Mouse (Mus musculus) stomach, embryonic 15.5 days (tissue): ENCODE results near the gene Galnt7. TPM values are rescaled to one million over a fixed set of nuclear protein-coding genes. Genes with fewer than 3 reads are reported as not detected.

Experiments
- ATAC-seq: fragments of 200-750 bp; cut with Nextera tagmentation; 2 replicates; pipeline ENCODE4 v1.8.0; 2017; ENCODE audit warnings: low read depth, moderate number of reproducible peaks, moderate TSS enrichment; ENCODE audit not compliant: insufficient read depth, low FRiP score
- H3K27ac ChIP-seq: fragments of 300-500 bp; sonication (generic); 2 replicates; pipeline ENCODE4 v1.5.1; 2015; ENCODE audit warnings: mild to moderate bottlenecking, inconsistent platforms
- H3K27me3 ChIP-seq: fragments of 300-500 bp; sonication (generic); replicated peaks from 2 replicates; pipeline ENCODE4 v1.6.1; 2015; ENCODE audit warnings: inconsistent platforms
- H3K36me3 ChIP-seq: fragments of 300-500 bp; sonication (generic); 2 replicates; pipeline ENCODE4 v1.6.1; 2015; ENCODE audit warnings: inconsistent platforms
- H3K4me1 ChIP-seq: fragments of 300-500 bp; sonication (generic); 2 replicates; pipeline ENCODE4 v1.6.1; 2015; ENCODE audit warnings: inconsistent platforms
- H3K4me2 ChIP-seq: fragments of 300-500 bp; sonication (generic); 2 replicates; pipeline ENCODE4 v1.6.1; 2015; ENCODE audit warnings: mild to moderate bottlenecking, inconsistent platforms
- H3K4me3 ChIP-seq: fragments of 300-500 bp; sonication (generic); replicated peaks from 2 replicates; pipeline ENCODE4 v1.5.1; 2015; ENCODE audit warnings: inconsistent platforms
- H3K9ac ChIP-seq: fragments of 300-500 bp; sonication (generic); 2 replicates; pipeline ENCODE4 v1.6.1; 2015; ENCODE audit warnings: inconsistent platforms
- H3K9me3 ChIP-seq: fragments of 300-500 bp; sonication (generic); 2 replicates; pipeline ENCODE4 v1.6.1; 2016; ENCODE audit warnings: inconsistent platforms
- WGBS: fragments of 180-500 bp; shearing (Covaris S2); methylation state at CpG from one replicate; pipeline ENCODE4 v1.1.7; 2015; 5-methylcytosine and 5-hydroxymethylcytosine counted together
- polyA plus RNA-seq: library from polyadenylated mRNA; unstranded; fragments of >200 nt; fragmentation: Nextera tagmentation; extraction: Ambion mirVana; gene quantifications from 2 replicates; pipeline ENCODE4 v1.2.1, GENCODE M21; 2015

Galnt7 gene
- polyA plus RNA-seq, 1 experiment from 2014 or later: 32.1 TPM

DNA sequence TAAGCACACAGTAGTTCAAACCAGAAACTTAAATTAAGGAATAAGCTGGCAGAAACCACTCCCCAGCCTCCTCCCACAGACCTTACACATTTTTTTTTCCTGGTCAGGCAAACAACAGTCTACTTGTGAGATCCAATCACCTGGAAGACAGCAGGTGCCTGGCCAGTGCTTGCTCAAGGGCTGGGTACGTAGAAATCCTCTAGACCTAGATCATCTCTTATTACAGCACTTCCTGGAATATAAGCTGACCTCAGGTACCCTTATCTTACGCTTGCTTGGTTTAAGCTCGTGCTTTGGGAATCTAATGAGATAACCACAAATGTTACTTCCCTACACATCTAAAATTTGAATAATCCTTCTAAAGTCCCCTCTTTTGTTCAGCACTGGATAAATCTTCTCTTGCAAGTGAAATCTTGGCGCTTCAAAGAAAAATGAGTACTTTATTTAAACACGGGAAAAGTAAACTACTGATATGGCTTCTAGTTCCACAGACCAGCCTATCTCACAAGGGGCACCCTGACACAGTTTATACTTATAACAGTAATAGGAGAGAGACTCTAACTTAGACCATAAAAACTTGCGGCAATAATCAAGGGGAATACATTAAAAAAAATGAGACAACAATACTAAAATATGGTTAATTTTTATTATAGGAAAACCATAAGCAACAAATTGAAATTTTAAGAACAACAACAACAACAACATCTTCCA, 58.5 kb downstream of the Galnt7 start:
- no peak overlapping the region for H3K4me3 ChIP-seq
- 0 out of 2 replicates have a peak overlapping the region, but pooled peaks have one; percentile 2 for H3K4me2 ChIP-seq
- H3K27ac ChIP-seq: no peak overlapping the region
- WGBS: 42% methylated on average over 6 of the region's 6 CpGs
- H3K36me3 ChIP-seq: no peaks in the 10 kb centered on the region
- peak; percentile 78; the same call in 1 of the 2 replicates for ATAC-seq
- no peaks in the 10 kb centered on the region for H3K9me3 ChIP-seq
- no peaks in the 10 kb centered on the region for H3K27me3 ChIP-seq
- no peaks in the 10 kb centered on the region for H3K4me1 ChIP-seq
- H3K9ac ChIP-seq: no peak overlapping the region

DNA sequence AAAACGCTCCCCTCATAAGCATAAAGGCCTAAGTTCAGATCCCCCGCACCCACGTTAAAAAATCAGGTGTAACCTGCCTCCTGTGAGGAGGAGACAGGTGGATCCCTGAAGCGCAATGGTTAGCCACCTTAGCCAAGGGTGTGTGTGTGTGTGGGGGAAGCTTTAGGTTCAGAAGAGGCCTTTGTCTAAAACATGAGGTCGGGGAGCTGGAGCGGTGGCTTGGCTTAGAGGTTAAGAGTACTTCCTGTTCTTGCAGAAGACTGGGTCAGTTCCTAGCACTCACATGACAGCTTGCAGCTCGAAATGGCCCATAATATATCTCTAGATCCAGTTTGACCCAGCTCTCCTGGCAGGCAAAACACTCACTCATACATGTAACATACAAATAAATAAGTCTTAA, 60.2 kb downstream of the Galnt7 start:
- no peak overlapping the region for H3K9ac ChIP-seq
- no peaks in the 10 kb centered on the region for H3K36me3 ChIP-seq
- 76% methylated on average over 7 of the region's 7 CpGs for WGBS
- ATAC-seq: no peak
- H3K27ac ChIP-seq: no peak overlapping the region
- H3K4me1 ChIP-seq: no peaks in the 10 kb centered on the region
- no peak overlapping the region for H3K4me2 ChIP-seq
- H3K9me3 ChIP-seq: no peaks in the 10 kb centered on the region
- no peaks in the 10 kb centered on the region for H3K27me3 ChIP-seq
- H3K4me3 ChIP-seq: no peak overlapping the region

DNA sequence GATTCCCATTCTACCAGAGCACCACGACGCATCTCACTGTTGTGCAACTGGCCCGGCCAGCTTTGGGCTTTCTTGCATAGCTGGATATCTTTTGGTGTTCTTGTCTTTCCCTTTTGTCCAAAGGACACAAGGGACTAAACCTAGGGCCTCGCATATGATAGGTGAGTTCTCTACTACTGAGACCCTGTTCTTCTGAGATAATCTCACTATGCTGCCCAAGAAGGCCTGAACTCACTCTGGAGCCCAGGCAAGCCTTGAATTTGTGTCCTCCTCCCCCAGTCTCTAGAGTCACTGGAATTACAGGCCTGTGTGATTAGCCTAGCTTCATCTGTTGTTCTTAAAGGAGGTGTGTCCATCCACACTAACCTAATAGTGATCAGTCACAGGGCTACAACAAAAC, 61.2 kb downstream of the Galnt7 start:
- WGBS: 92% methylated on average over 4 of the region's 4 CpGs
- Histone ChIP-seq H3K9ac (no peak overlapping the region), H3K4me1 (no peaks in the 10 kb centered on the region), H3K9me3 (no peaks in the 10 kb centered on the region), H3K36me3 (no peaks in the 10 kb centered on the region), H3K4me2 (no peak overlapping the region), H3K4me3 (no peak overlapping the region), H3K27ac (no peak overlapping the region), H3K27me3 (no peaks in the 10 kb centered on the region)
- no peak for ATAC-seq

- Histone ChIP-seq H3K9ac (no peak overlapping the region), H3K4me2 (no peak overlapping the region), H3K4me1 (no peaks in the 10 kb centered on the region), H3K27me3 (no peaks in the 10 kb centered on the region), H3K4me3 (no peak overlapping the region), H3K36me3 (no peaks in the 10 kb centered on the region), H3K27ac (no peak overlapping the region), H3K9me3 (no peaks in the 10 kb centered on the region)
- 75% methylated on average over 8 of the region's 8 CpGs for WGBS
- ATAC-seq: no peak
These were observed 62.8 kb downstream of the Galnt7 start for GRCm38 (mm10) chr8:57590015-57590414.

- Histone ChIP-seq H3K27ac (no peak overlapping the region), H3K4me3 (no peak overlapping the region), H3K9me3 (no peaks in the 10 kb centered on the region), H3K36me3 (no peaks in the 10 kb centered on the region), H3K27me3 (no peaks in the 10 kb centered on the region), H3K4me1 (no peaks in the 10 kb centered on the region), H3K9ac (no peak overlapping the region), H3K4me2 (no peak overlapping the region)
- ATAC-seq: no peak
- 90% methylated on average over 9 of the region's 9 CpGs for WGBS
These were observed 63.7 kb downstream of the Galnt7 start for GRCm38 (mm10) chr8:57589176-57589575.

DNA sequence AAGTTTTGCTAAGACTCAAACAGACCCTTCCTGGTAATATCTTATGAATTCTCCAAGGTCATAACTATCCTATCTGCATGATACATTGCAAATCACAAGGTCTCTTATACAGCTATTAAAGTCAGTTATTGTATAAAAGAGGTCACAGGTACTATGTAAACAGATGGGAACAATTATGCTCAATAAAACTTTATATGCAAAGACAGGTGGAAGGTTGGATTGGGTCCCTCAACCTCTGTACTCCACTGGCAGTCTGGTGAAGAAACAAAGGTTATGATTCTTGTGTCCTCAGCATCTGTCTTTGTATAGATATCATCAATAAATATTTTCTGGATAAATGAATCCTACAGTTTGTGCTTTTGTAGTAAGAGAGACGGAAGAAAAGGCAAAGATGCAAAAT, 64.2 kb downstream of the Galnt7 start:
- no peak for ATAC-seq

DNA sequence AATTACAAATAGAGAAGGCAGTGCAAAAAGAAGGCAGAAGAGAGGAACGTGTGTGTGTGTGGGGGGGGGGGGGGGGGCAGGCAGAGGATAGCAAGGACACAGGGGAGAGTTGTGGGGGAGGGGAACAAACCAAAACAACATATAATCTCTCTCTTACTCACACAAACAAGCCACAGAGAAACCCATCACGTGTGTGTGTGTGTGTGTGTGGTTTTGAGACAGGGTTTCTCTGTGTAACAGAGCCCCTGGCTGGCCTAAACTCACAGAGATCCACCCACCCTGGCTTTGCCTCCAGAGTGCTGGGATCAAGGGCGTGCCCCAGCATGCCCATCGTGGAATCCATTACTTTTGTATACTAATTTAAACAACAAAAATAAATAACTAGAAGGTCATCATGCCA, 66.2 kb downstream of the Galnt7 start:
- H3K4me3 ChIP-seq: no peak overlapping the region
- no peaks in the 10 kb centered on the region for H3K9me3 ChIP-seq
- H3K27ac ChIP-seq: no peak overlapping the region
- H3K9ac ChIP-seq: no peak overlapping the region
- H3K4me1 ChIP-seq: no peaks in the 10 kb centered on the region
- no peaks in the 10 kb centered on the region for H3K36me3 ChIP-seq
- 24% methylated on average over 4 of the region's 4 CpGs for WGBS
- no peak for ATAC-seq
- no peak overlapping the region for H3K4me2 ChIP-seq
- H3K27me3 ChIP-seq: no peaks in the 10 kb centered on the region

More for the DNA sequence above, 64.2 kb downstream of the Galnt7 start:
- no peak overlapping the region for H3K27ac ChIP-seq
- no peaks in the 10 kb centered on the region for H3K36me3 ChIP-seq
- H3K9me3 ChIP-seq: no peaks in the 10 kb centered on the region
- no peaks in the 10 kb centered on the region for H3K4me1 ChIP-seq
- H3K4me3 ChIP-seq: no peak overlapping the region
- no peak overlapping the region for H3K9ac ChIP-seq
- H3K4me2 ChIP-seq: no peak overlapping the region
- no peaks in the 10 kb centered on the region for H3K27me3 ChIP-seq
- 95% methylated on average over 1 of the region's 1 CpGs for WGBS

DNA sequence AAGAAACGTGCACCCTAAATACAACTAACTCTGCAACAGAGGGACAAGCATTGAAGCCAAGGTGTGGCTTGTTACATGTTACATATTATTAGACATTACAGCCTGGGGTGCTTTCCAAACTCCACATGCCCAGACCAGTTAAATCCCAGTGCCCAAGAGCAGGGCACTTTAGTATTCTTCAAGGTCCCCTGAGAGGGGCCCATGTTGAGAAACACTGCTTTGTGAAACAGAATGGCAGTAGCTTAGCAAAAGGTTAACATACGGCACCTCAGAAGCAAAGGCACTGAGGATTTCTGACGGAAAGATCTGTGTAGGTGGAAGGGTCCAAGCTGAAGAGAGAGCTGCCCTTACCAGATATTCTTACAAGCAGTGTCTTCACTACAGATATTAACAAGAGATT, 67.0 kb downstream of the Galnt7 start:
- ATAC-seq: no peak
- Histone ChIP-seq H3K9me3 (no peaks in the 10 kb centered on the region), H3K27ac (no peak overlapping the region), H3K4me2 (no peak overlapping the region), H3K36me3 (no peaks in the 10 kb centered on the region), H3K4me3 (no peak overlapping the region), H3K27me3 (no peaks in the 10 kb centered on the region), H3K9ac (no peak overlapping the region), H3K4me1 (no peaks in the 10 kb centered on the region)
- 66% methylated on average over 3 of the region's 3 CpGs for WGBS

- no peaks in the 10 kb centered on the region for H3K36me3 ChIP-seq
- no peak overlapping the region for H3K27ac ChIP-seq
- H3K4me1 ChIP-seq: no peaks in the 10 kb centered on the region; the same call in 1 of the 2 replicates
- ATAC-seq: no peak
- no peaks in the 10 kb centered on the region for H3K9me3 ChIP-seq
- no peaks in the 10 kb centered on the region for H3K27me3 ChIP-seq
- H3K9ac ChIP-seq: no peak overlapping the region
- H3K4me2 ChIP-seq: no peak overlapping the region
- 90% methylated on average over 5 of the region's 5 CpGs for WGBS
- no peak overlapping the region for H3K4me3 ChIP-seq
These were observed 67.7 kb downstream of the Galnt7 start for GRCm38 (mm10) chr8:57585128-57585442.

GRCm38 (mm10) chr8:57584416-57585127, 68.3 kb downstream of the Galnt7 start:
- Histone ChIP-seq H3K27ac (no peak overlapping the region), H3K9ac (no peak overlapping the region), H3K27me3 (no peaks in the 10 kb centered on the region), H3K4me1 (no peaks in the 10 kb centered on the region; the same call in 1 of the 2 replicates), H3K4me2 (no peak overlapping the region), H3K36me3 (no peaks in the 10 kb centered on the region), H3K9me3 (no peaks in the 10 kb centered on the region), H3K4me3 (no peak overlapping the region)
- ATAC-seq: no peak
- 61% methylated on average over 8 of the region's 8 CpGs for WGBS

GRCm38 (mm10) chr8:57579845-57580244, 73.0 kb downstream of the Galnt7 start:
- H3K9ac ChIP-seq: no peak overlapping the region
- no peaks in the 10 kb centered on the region for H3K27me3 ChIP-seq
- H3K9me3 ChIP-seq: no peaks in the 10 kb centered on the region
- no peak overlapping the region for H3K4me2 ChIP-seq
- 64% methylated on average over 6 of the region's 6 CpGs for WGBS
- H3K4me1 ChIP-seq: peaks cover 10% of the 10 kb centered on the region; the same call in 1 of the 2 replicates
- no peaks in the 10 kb centered on the region for H3K36me3 ChIP-seq
- no peak overlapping the region for H3K27ac ChIP-seq
- no peak overlapping the region for H3K4me3 ChIP-seq
- ATAC-seq: no peak; the same call in 1 of the 2 replicates

DNA sequence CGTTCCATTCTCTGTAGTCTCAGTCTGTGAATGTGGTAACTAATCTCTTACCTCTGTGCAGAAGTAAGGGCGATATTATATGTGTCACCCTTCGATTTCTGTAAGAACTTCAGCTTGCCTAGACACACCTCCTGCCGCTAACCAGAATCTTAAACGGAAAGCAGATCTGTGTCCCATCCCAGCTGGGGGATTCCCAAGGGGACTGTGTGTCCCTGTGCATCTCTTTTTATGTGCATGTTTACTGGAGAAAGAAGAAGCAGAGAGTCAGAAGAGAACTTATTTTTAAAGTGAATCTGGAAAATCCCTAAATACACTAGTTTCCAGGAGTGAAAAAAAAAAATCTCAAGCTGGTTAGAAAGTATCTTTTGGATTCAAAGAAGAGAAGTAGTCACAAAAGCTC, 75.5 kb downstream of the Galnt7 start:
- no peak overlapping the region for H3K4me3 ChIP-seq
- H3K4me1 ChIP-seq: peaks cover 10% of the 10 kb centered on the region; the same call in 1 of the 2 replicates
- H3K9ac ChIP-seq: no peak overlapping the region
- ATAC-seq: no peak
- H3K27ac ChIP-seq: no peak overlapping the region
- H3K36me3 ChIP-seq: no peaks in the 10 kb centered on the region
- H3K27me3 ChIP-seq: no peaks in the 10 kb centered on the region
- H3K9me3 ChIP-seq: no peaks in the 10 kb centered on the region
- H3K4me2 ChIP-seq: no peak overlapping the region
- 79% methylated on average over 5 of the region's 5 CpGs for WGBS
